Mouse (Mus musculus) mammary gland, adult 2 months (tissue): Measurements from ENCODE around the gene Cyp2d9. TPM values are rescaled to one million over a fixed set of nuclear protein-coding genes. Genes with fewer than 3 reads are reported as not detected.

Experiments used
- polyA plus RNA-seq: library from polyadenylated mRNA; depleted of rRNA; stranded (reverse); fragments of >200 nt; gene quantifications from 2 replicates; pipeline ENCODE4 v1.2.3, GENCODE M21; 2012; ENCODE audit warnings: low replicate concordance; rRNA removed

Gene Cyp2d9
- 10.0 TPM in 1 of 2 replicates, not detected in the other for polyA plus RNA-seq

DNA sequence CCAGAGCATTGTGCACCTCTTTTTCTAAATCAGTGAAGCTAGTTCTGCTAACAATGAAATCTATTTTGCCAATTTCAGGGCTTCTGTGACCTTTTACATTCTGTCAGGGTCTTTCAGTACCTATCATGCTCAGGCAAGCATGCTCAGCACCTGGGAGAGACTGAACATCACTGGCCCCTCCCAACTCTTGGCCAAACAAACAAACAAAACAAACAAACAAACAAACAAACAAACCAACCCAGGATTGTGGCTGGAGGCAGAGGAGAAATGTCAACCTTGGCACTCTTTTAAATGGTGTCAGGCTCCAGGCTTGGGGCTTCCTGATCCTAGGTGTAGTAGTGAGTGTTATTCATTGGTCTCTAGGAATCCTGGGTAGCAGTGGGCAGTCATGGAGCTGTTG, at the start of gene Cyp2d9:
Gene Cyp2d9, plus strand, starts transcription at position 301 of the 400 bp plus-strand sequence.

DNA sequence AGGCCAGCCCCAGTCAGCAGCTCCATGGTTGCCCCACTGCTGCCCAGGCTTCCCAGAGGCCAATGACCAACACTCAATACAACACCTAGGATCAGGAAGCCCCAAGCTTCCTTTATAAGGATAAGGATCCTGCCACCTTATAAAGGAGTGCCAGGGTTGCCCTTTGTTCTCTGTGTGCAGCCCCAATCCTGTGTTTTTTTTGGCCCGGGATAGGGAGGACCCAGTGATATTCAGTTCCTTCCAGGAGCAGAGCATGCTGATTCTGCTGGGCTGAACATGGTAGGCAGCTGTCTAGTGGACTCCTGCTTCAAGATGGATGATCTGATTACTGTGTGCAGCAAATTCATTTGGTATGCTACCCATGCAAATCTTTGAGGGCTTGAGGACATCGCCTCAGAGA, 39.3 kb upstream of the Cyp2d9 start, which contains the start of gene Cyp2d11:
Gene Cyp2d11, minus strand, starts transcription at position 101 of the 400 bp plus-strand sequence.

DNA sequence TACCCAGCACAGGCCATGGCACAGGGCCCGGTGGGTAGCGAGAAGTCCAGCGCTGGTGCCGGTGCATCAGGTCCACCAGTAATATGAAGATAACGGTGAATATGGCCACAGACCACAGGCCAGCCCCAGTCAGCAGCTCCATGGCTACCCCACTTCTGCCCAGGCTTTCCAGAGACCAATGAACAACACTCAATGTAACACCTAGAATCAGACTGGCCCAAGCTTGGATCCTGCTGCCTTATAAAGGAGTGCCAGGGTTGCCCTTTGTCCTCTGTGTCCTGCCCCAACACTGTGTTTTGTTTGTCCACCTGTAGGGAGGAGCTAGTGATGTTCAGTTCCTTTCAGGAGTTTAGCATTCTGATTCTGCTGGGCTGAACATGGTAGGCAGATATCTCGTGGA, 26.3 kb upstream of the Cyp2d9 start, which contains the start of gene Cyp2d10:
Gene Cyp2d10, minus strand, starts transcription at position 215 of the 400 bp plus-strand sequence.

Other genes starting within 250 kb of the Cyp2d9 start
- gene Shisa8, start 220.6 kb upstream of the Cyp2d9 start, polyA plus RNA-seq = 1.4 and 7.0 TPM in 2 replicates
- 23.3 and 82.5 TPM in 2 replicates for gene Tnfrsf13c, start 209.1 kb upstream of the Cyp2d9 start, polyA plus RNA-seq
- gene Cenpm, start 188.7 kb upstream of the Cyp2d9 start, polyA plus RNA-seq = 3.3 and 9.3 TPM in 2 replicates
- 0.16 TPM in 1 of 2 replicates, not detected in the other for gene 1500009C09Rik, start 181.0 kb upstream of the Cyp2d9 start, polyA plus RNA-seq
- 2.9 and 3.2 TPM in 2 replicates for gene Sept3, start 158.5 kb upstream of the Cyp2d9 start, polyA plus RNA-seq
- gene Wbp2nl, start 134.5 kb upstream of the Cyp2d9 start, polyA plus RNA-seq = not detected in 2 replicates
- 160 and 212 TPM in 2 replicates for gene Naga, start 94.5 kb upstream of the Cyp2d9 start, polyA plus RNA-seq
- gene Pheta2, start 94.5 kb upstream of the Cyp2d9 start, polyA plus RNA-seq = 2.2 and 3.2 TPM in 2 replicates
- gene Smdt1, start 94.5 kb upstream of the Cyp2d9 start, polyA plus RNA-seq = 158 and 195 TPM in 2 replicates
- gene Ndufa6, start 79.1 kb upstream of the Cyp2d9 start, polyA plus RNA-seq = 232 and 241 TPM in 2 replicates
- 48.6 and 64.4 TPM in 2 replicates for gene Cyp2d22, start 53.2 kb upstream of the Cyp2d9 start, polyA plus RNA-seq
- gene Cyp2d11, start 39.4 kb upstream of the Cyp2d9 start, polyA plus RNA-seq = not detected in 2 replicates
- 7.2 TPM in 1 of 2 replicates, not detected in the other for gene Cyp2d10, start 26.2 kb upstream of the Cyp2d9 start, polyA plus RNA-seq
- gene Cyp2d12, start 121.6 kb downstream of the Cyp2d9 start, polyA plus RNA-seq = not detected in 2 replicates
- gene Cyp2d34, start 187.5 kb downstream of the Cyp2d9 start, polyA plus RNA-seq = not detected in 2 replicates